Mouse (Mus musculus): ENCODE results near the gene Epp13.
A peak's percentile ranks its signal among the peaks of the same experiment; 100 is the strongest.
"Not testable (repeated sequence)": the region's sequence is repeated elsewhere in the genome, so short reads cannot be mapped to it uniquely, and the experiment has no call there.

Epp13 gene

DNA sequence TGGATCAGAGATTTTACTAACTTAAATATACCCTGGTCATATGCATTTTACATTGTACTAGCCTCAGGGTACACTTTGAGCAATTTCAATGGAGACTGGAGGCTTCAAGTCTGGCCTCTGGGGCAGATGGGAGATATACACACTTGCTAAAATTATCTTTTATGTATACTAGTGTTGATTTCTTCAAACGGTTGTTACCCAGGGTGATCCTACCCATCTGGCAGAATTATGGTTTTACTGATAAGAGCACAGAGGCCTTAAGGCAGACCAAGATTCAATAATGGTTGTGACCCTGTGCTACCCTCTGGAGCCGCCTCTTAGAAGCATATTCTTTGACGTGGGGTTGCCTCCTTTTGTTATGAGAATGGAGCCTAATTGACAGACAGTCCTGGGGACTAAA, 25.4 kb downstream of the Epp13 start:
- TF ChIP-seq POU5F1 (IDR thresholded peaks at IDR 0.05; ENCODE audit: borderline replicate concordance, low read length) = no peak
- TF ChIP-seq CTCF (conservative IDR thresholded peaks at IDR 0.05; ENCODE audit: low read length) = no peak
- Histone ChIP-seq H3K4me1 (replicated peaks; ENCODE audit: low read depth, low read length) (peaks cover 46% of the 10 kb centered on the region), H3K4me3 (replicated peaks; ENCODE audit: low read length) (no peak overlapping the region), H3K9me3 (ENCODE audit: low read length) (no peaks in the 10 kb centered on the region), H3K36me3 (ENCODE audit: insufficient read depth, low read length) (peaks cover 10% of the 10 kb centered on the region; the same call in 1 of the 2 replicates), H3K27me3 (ENCODE audit: insufficient read depth, low read length) (no peaks in the 10 kb centered on the region)

DNA sequence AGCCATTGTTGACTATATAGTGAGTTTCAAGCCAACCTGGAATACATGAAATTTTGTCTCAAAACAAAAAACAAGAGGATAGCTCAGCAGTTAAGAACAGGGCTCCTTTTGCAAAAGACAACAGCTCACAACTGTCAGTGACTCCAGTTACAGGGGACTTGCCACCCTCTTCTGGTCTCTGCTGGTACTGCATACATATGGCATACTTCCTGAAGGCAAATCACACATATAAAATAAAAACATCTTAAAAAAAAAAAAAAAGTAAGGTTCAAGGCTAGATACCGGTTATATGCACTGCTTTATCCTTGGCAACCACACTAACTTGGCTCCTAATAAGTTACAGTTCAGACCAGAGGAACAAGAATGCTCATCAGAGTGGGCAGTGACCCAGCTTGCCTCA, 30.2 kb downstream of the Epp13 start:
- Histone ChIP-seq H3K36me3 (ENCODE audit: insufficient read depth, low read length) (no peaks in the 10 kb centered on the region), H3K9me3 (ENCODE audit: low read length) (no peaks in the 10 kb centered on the region), H3K4me1 (replicated peaks; ENCODE audit: low read depth, low read length) (peaks cover 67% of the 10 kb centered on the region), H3K4me3 (replicated peaks; ENCODE audit: low read length) (peak overlapping the region; percentile 77), H3K27me3 (ENCODE audit: insufficient read depth, low read length) (no peaks in the 10 kb centered on the region)
- TF ChIP-seq POU5F1 (IDR thresholded peaks at IDR 0.05; ENCODE audit: borderline replicate concordance, low read length) (no peak), NANOG (IDR thresholded peaks at IDR 0.05; ENCODE audit: borderline replicate concordance, low read length) (no peak), CTCF (conservative IDR thresholded peaks at IDR 0.05; ENCODE audit: low read length) (peak; percentile 77)

DNA sequence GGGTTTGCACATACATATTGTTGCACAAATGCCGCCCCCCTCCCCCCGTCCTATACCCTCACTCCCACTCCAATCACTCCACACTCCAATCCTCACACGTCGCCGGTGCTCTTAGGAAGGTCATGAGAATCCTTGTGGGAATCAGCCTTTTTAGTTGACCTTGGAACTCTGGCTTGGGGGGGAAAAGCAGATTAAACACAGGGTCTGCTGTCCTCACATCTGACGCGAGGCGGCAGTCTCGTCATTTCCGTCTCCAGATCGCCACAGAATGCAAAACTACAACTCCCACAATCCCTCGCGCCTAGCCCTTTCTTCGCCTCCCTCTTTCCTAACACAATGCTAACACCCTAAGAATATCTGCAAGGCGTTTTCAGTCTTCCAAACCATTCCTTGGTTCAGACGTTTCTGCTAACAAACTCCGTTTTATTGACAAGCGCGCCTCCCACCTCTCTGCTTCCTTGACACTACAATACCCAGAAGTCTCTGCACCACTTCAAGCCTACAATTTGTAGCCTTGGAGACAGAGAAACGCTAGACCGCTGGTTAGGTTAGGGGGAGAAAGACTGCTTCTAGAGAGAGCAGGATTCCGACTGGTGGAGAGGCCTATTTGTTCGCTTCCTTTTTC, 31.1 kb downstream of the Epp13 start:
- Histone ChIP-seq H3K4me1 (replicated peaks; ENCODE audit: low read depth, low read length) (peaks cover 61% of the 10 kb centered on the region), H3K36me3 (ENCODE audit: insufficient read depth, low read length) (no peaks in the 10 kb centered on the region), H3K4me3 (replicated peaks; ENCODE audit: low read length) (peak overlapping the region; percentile 77), H3K9me3 (ENCODE audit: low read length) (no peaks in the 10 kb centered on the region), H3K27me3 (ENCODE audit: insufficient read depth, low read length) (no peaks in the 10 kb centered on the region)
- TF ChIP-seq NANOG (IDR thresholded peaks at IDR 0.05; ENCODE audit: borderline replicate concordance, low read length) (no peak), CTCF (conservative IDR thresholded peaks at IDR 0.05; ENCODE audit: low read length) (peak; percentile 48)

DNA sequence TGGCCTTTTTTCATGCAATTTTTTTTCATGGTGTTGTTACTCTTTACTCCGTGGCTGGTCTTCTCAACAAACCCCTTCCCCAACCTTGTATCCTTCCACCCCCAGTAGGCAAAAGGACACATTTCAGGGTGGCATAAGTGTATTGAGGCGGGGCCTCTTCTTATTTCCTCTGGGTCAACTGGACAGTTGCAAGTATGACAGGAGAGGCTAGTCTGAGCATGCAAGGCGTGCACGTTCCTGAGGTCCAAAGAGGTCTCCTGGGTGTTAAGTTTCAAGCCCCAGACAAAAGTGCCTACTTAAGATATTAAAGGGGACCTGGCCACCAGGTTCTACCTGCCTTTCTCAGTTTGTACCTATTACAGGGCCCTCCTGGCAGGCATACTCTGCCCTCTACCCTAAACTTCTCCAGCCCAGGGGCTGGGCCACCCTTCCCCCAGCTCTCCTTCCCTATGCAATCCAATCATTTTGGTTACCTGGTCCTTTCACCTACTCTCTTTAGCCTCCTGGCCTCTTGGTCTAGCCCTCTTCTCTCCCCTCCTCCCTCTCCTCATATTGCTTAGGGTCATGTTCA, 32.0 kb downstream of the Epp13 start:
- no peaks in the 10 kb centered on the region for H3K27me3 ChIP-seq (ENCODE audit: insufficient read depth, low read length)

DNA sequence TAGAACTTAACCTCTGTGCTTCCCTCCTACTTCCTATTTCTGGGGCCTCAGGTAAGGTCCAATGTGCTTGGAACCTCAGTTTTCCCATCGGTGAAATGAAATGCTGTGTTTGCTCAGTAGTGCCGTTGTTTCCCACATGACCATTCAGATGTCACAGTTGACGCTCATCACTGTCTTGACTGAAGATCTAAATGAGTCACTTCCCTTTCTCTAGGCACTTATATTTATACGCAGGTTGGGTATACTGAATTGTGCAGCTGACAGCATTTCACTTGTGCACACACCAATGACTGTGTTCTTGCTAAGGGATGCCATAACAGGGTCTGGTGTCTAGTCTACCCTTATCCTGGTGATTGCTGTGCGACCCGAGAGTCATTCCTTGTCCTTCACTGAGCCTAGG, 32.9 kb downstream of the Epp13 start:
- Histone ChIP-seq H3K4me3 (replicated peaks; ENCODE audit: low read length) (no peak overlapping the region), H3K4me1 (replicated peaks; ENCODE audit: low read depth, low read length) (peaks cover 60% of the 10 kb centered on the region), H3K27me3 (ENCODE audit: insufficient read depth, low read length) (no peaks in the 10 kb centered on the region), H3K36me3 (ENCODE audit: insufficient read depth, low read length) (peaks cover 4% of the 10 kb centered on the region; the same call in 1 of the 2 replicates), H3K9me3 (ENCODE audit: low read length) (no peaks in the 10 kb centered on the region)
- TF ChIP-seq NANOG (IDR thresholded peaks at IDR 0.05; ENCODE audit: borderline replicate concordance, low read length) = no peak
- no peak for TF ChIP-seq CTCF (conservative IDR thresholded peaks at IDR 0.05; ENCODE audit: low read length)
- no peak for TF ChIP-seq POU5F1 (IDR thresholded peaks at IDR 0.05; ENCODE audit: borderline replicate concordance, low read length)

More for the DNA sequence above, 32.0 kb downstream of the Epp13 start:
- Histone ChIP-seq H3K9me3 (ENCODE audit: low read length) (no peaks in the 10 kb centered on the region), H3K36me3 (ENCODE audit: insufficient read depth, low read length) (0 out of 2 replicates have a peak, but pooled peaks cover under 1% of the 10 kb centered on the region), H3K4me3 (replicated peaks; ENCODE audit: low read length) (no peak overlapping the region), H3K4me1 (replicated peaks; ENCODE audit: low read depth, low read length) (peaks cover 60% of the 10 kb centered on the region)
- TF ChIP-seq NANOG (IDR thresholded peaks at IDR 0.05; ENCODE audit: borderline replicate concordance, low read length) (no peak), CTCF (conservative IDR thresholded peaks at IDR 0.05; ENCODE audit: low read length) (no peak), POU5F1 (IDR thresholded peaks at IDR 0.05; ENCODE audit: borderline replicate concordance, low read length) (no peak)

DNA sequence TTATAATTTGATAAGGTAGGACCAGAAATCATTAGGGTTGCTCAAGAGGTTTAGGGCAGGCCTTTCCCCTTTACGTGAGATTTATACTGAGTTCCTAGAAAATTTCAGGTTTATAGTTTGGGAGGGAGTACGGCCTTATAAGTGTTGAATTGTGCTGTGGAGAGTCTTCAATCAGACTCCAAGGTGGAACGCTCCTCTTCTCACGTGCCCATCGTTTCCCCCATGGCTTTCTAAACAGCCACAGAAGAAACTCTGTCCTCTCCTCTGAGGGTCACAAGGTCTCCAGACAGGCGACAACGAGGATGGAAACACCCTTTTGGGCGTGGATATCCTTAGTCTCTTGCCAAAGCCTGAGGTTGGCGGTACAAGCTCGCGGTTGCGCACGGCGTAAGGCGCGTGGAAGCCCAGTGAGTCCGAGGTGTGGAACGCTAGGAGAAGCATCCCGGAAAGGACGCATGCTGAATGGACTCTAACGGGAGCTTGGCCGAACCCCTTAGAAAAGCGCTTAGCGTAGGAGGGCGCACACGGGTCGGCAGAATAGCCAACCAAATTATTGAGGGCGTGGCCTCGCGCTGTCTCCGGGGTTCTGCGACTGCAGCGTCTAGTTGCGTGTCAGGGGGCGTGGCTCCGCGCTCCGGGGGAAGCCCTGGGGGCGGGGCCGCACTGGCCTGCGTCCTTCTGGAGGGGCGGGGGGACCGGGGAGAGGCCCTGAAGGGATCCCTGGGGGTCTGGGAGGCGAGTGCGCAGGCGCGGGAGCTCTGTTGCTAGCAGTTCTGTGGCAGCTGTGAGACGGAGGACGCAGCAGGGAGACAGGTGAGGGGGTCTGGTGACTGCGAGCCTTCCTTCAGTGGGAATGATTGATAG, 33.6 kb downstream of the Epp13 start, which contains the start of gene Zfp667:
TSS of gene Zfp667 (plus strand) at position 738 of the 864 bp plus-strand sequence.
- Histone ChIP-seq H3K4me1 (replicated peaks; ENCODE audit: low read depth, low read length) (peaks cover 54% of the 10 kb centered on the region), H3K27me3 (ENCODE audit: insufficient read depth, low read length) (no peaks in the 10 kb centered on the region), H3K9me3 (ENCODE audit: low read length) (no peaks in the 10 kb centered on the region), H3K4me3 (replicated peaks; ENCODE audit: low read length) (peak within 1 kb of the TSS; percentile 82), H3K36me3 (ENCODE audit: insufficient read depth, low read length) (peaks cover 4% of the 10 kb centered on the region; the same call in 1 of the 2 replicates)
- no peak for TF ChIP-seq CTCF (conservative IDR thresholded peaks at IDR 0.05; ENCODE audit: low read length)
- no peak for TF ChIP-seq POU5F1 (IDR thresholded peaks at IDR 0.05; ENCODE audit: borderline replicate concordance, low read length)
- TF ChIP-seq NANOG (IDR thresholded peaks at IDR 0.05; ENCODE audit: borderline replicate concordance, low read length) = no peak

DNA sequence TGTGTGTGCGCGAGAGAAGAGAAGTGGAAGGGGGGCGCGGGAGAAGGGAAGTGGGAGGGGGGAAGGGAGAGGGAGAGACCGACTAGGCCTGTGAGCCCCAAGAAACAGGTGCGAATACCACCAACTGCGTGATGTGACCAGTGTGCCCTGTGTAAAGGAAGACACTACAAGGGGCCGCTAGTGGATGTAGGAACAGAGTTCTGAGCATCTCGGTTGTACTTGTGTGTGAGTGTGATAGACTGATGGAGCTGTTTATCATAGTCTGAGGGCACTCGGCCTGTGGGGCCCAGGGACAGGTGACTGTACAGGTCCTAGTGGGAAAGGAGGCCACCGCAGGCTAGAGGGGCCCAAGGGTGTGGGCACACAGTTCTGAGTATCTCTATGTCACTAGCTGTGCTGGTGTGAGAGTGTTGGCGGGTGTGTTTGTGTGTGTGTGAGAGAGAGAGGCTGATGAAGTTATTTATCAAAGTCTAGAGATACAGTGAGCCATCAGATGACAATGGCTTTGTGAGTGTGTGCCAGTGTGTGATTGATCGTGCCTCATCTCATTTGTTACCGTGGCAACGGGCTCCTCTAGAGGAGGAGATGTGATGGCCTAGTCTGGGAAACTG, 34.5 kb downstream of the Epp13 start:
- no peaks in the 10 kb centered on the region for H3K27me3 ChIP-seq (ENCODE audit: insufficient read depth, low read length)
- no peaks in the 10 kb centered on the region for H3K9me3 ChIP-seq (ENCODE audit: low read length)
- peaks cover 4% of the 10 kb centered on the region; the same call in 1 of the 2 replicates for H3K36me3 ChIP-seq (ENCODE audit: insufficient read depth, low read length)
- TF ChIP-seq CTCF (conservative IDR thresholded peaks at IDR 0.05; ENCODE audit: low read length) (no peak), NANOG (IDR thresholded peaks at IDR 0.05; ENCODE audit: borderline replicate concordance, low read length) (0 out of 2 replicates have a peak, but pooled peaks have one; percentile 9)
- peak overlapping the region; percentile 82 for H3K4me3 ChIP-seq (replicated peaks; ENCODE audit: low read length)
- H3K4me1 ChIP-seq (replicated peaks; ENCODE audit: low read depth, low read length) = peaks cover 45% of the 10 kb centered on the region

DNA sequence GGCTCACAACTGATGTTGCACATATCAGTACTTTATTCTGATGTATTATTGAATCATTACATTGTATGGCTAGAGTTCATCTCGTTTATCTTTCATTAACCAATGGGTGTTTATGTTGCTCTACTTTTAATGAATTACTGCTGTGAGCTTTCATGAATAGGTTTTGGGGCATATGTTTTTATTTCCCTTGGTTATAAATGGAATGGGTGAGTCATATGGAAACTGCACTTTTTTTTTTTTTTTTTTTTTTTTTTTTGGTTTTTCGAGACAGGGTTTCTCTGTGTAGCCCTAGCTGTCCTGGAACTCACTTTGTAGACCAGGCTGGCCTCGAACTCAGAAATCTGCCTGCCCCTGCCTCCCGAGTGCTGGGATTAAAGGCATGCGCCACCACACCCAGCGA, 38.6 kb downstream of the Epp13 start:
- H3K4me1 ChIP-seq (replicated peaks; ENCODE audit: low read depth, low read length) = peaks cover 14% of the 10 kb centered on the region
- not testable (repeated sequence) for H3K27me3 ChIP-seq (ENCODE audit: insufficient read depth, low read length); H3K9me3 ChIP-seq (ENCODE audit: low read length); H3K4me3 ChIP-seq (replicated peaks; ENCODE audit: low read length)
- H3K36me3 ChIP-seq (ENCODE audit: insufficient read depth, low read length) = peaks cover 31% of the 10 kb centered on the region

DNA sequence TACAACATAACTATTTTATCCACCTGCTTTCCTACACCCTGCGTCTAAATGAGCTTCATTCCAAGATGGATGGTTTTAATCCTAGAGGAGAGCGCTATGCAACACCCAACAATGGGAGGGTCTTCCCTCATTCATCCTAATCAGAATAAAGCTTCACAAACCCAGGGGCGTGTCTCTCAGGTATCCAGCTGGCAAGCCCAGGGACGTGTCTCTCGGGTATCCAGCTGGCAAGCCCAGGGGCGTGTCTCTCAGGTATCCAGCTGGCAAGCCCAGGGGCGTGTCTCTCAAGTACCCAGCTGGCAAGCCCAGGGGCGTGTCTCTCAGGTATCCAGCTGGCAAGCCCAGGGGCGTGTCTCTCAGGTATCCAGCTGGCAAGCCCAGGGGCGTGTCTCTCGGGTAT, 48.3 kb downstream of the Epp13 start:
- peaks cover 46% of the 10 kb centered on the region for H3K4me1 ChIP-seq (replicated peaks; ENCODE audit: low read depth, low read length)
- not testable (repeated sequence) for H3K9me3 ChIP-seq (ENCODE audit: low read length); H3K27me3 ChIP-seq (ENCODE audit: insufficient read depth, low read length); H3K4me3 ChIP-seq (replicated peaks; ENCODE audit: low read length)
- peaks cover 16% of the 10 kb centered on the region for H3K36me3 ChIP-seq (ENCODE audit: insufficient read depth, low read length)

Measured in E14TG2a.4 (cell line).